Mouse (Mus musculus) hindbrain, postnatal 0 days (tissue): ENCODE data around the gene Dennd2c. TPM values are rescaled to one million over a fixed set of nuclear protein-coding genes. Genes with fewer than 3 reads are reported as not detected.

Source experiments
- ATAC-seq: fragments of 200-750 bp; cut with Nextera tagmentation; 2 replicates; pipeline ENCODE4 v1.8.0; 2017; ENCODE audit warnings: mild to moderate bottlenecking, moderate TSS enrichment, moderate library complexity
- DNase-seq: peaks from one replicate; pipeline ENCODE4 v3.0.0-alpha.2; 2015; ENCODE audit warnings: low spot score
- H3K27ac ChIP-seq: fragments of 300-500 bp; sonication (generic); 2 replicates; pipeline ENCODE4 v1.5.1; 2014; ENCODE audit warnings: mild to moderate bottlenecking
- H3K27me3 ChIP-seq: fragments of 300-500 bp; sonication (generic); 2 replicates; pipeline ENCODE4 v1.6.1; 2014; ENCODE audit warnings: low read length, mixed read lengths; ENCODE audit not compliant: insufficient read depth
- H3K36me3 ChIP-seq: fragments of 300-500 bp; sonication (generic); 2 replicates; pipeline ENCODE4 v1.6.1; 2014; ENCODE audit warnings: low read length, mixed read lengths; ENCODE audit not compliant: insufficient read depth
- H3K4me1 ChIP-seq: fragments of 300-500 bp; sonication (generic); 2 replicates; pipeline ENCODE4 v1.6.1; 2014; ENCODE audit warnings: antibody characterized with exemption, low read length, mixed read lengths; ENCODE audit not compliant: insufficient read depth
- H3K4me2 ChIP-seq: fragments of 300-500 bp; sonication (generic); 2 replicates; pipeline ENCODE4 v1.6.1; 2014; ENCODE audit warnings: low read depth, mild to moderate bottlenecking, low read length, moderate library complexity, mixed read lengths
- H3K4me3 ChIP-seq: fragments of 300-500 bp; sonication (generic); 2 replicates; pipeline ENCODE4 v1.5.1; 2014; ENCODE audit warnings: low read length
- H3K9ac ChIP-seq: fragments of 300-500 bp; sonication (generic); replicated peaks from 2 replicates; pipeline ENCODE4 v1.6.1; 2014; ENCODE audit warnings: mild to moderate bottlenecking, low read length, moderate library complexity, mixed read lengths
- H3K9me3 ChIP-seq: fragments of 300-500 bp; sonication (generic); 2 replicates; pipeline ENCODE4 v1.6.1; 2016; ENCODE audit warnings: low read length, mixed read lengths
- CTCF ChIP-seq: IDR thresholded peaks from 2 replicates; pipeline ENCODE4 v1.5.1; 2016; ENCODE audit warnings: antibody characterized with exemption, control low read depth, low read depth
- WGBS: fragments of 180-500 bp; shearing (Covaris S2); extraction: QIAGEN DNeasy Blood & Tissue Kit; methylation state at CpG from one replicate; pipeline ENCODE4 v1.1.7; 2014; 5-methylcytosine and 5-hydroxymethylcytosine counted together
- polyA plus RNA-seq: library from polyadenylated mRNA; unstranded; fragments of >200 nt; fragmentation: Nextera tagmentation; extraction: Ambion mirVana; gene quantifications from 2 replicates; pipeline ENCODE4 v1.2.1, GENCODE M21; 2015
- total RNA-seq: library from RNA; depleted of rRNA; stranded (reverse); fragments of >200 nt; gene quantifications from 2 replicates; pipeline ENCODE4 v1.2.3, GENCODE M21; 2014

Dennd2c gene
- total and polyA plus RNA-seq, 2 experiments from 2014 or later, result 0.79 to 0.94 TPM

- ATAC-seq (no peak), DNase-seq (no peak)
- H3K4me2 ChIP-seq, result no peak overlapping the region
- H3K27ac ChIP-seq, result no peak overlapping the region
- H3K4me3 ChIP-seq, result no peak overlapping the region
- no peak overlapping the region for H3K9ac ChIP-seq
- peaks cover 3% of the 10 kb centered on the region; the same call in 1 of the 2 replicates for H3K4me1 ChIP-seq
- TF ChIP-seq CTCF, result no peak
- 90% methylated on average over 7 of the region's 7 CpGs for WGBS
- H3K27me3 ChIP-seq, result no peaks in the 10 kb centered on the region
- no peaks in the 10 kb centered on the region for H3K9me3 ChIP-seq
- no peaks in the 10 kb centered on the region for H3K36me3 ChIP-seq
Measured at GRCm38 (mm10) chr3:103107565-103108240, 5.3 kb downstream of the Dennd2c start.

- no peak overlapping the region for H3K4me3 ChIP-seq
- no peak overlapping the region for H3K27ac ChIP-seq
- no peaks in the 10 kb centered on the region for H3K9me3 ChIP-seq
- WGBS, result 77% methylated on average over 5 of the region's 5 CpGs
- H3K4me1 ChIP-seq, result no peaks in the 10 kb centered on the region
- no peaks in the 10 kb centered on the region for H3K27me3 ChIP-seq
- H3K9ac ChIP-seq, result no peak overlapping the region
- H3K4me2 ChIP-seq, result no peak overlapping the region
- no peak for TF ChIP-seq CTCF
- no peaks in the 10 kb centered on the region for H3K36me3 ChIP-seq
- DNase-seq (no peak), ATAC-seq (no peak)
Measured at GRCm38 (mm10) chr3:103112216-103112615, 9.8 kb downstream of the Dennd2c start.

GRCm38 (mm10) chr3:103123636-103124035, 21.2 kb downstream of the Dennd2c start:
- no peak for ATAC-seq

GRCm38 (mm10) chr3:103126138-103126537, 23.7 kb downstream of the Dennd2c start:
- Histone ChIP-seq H3K4me1 (no peaks in the 10 kb centered on the region), H3K4me2 (no peak overlapping the region), H3K27me3 (no peaks in the 10 kb centered on the region), H3K4me3 (no peak overlapping the region), H3K9me3 (no peaks in the 10 kb centered on the region), H3K36me3 (no peaks in the 10 kb centered on the region), H3K27ac (no peak overlapping the region), H3K9ac (no peak overlapping the region)
- TF ChIP-seq CTCF, result no peak
- WGBS, result 92% methylated on average over 3 of the region's 3 CpGs
- DNase-seq (no peak), ATAC-seq (no peak)

More at GRCm38 (mm10) chr3:103123636-103124035, 21.2 kb downstream of the Dennd2c start:
- Histone ChIP-seq H3K4me1 (no peaks in the 10 kb centered on the region), H3K4me2 (no peak overlapping the region), H3K27me3 (no peaks in the 10 kb centered on the region), H3K9ac (no peak overlapping the region), H3K36me3 (no peaks in the 10 kb centered on the region), H3K4me3 (no peak overlapping the region), H3K27ac (no peak overlapping the region), H3K9me3 (no peaks in the 10 kb centered on the region)
- TF ChIP-seq CTCF, result no peak
- no peak for DNase-seq
- WGBS, result 87% methylated on average over 3 of the region's 3 CpGs

GRCm38 (mm10) chr3:103127177-103127576, 24.8 kb downstream of the Dennd2c start:
- no peak overlapping the region for H3K9ac ChIP-seq
- WGBS, result 16% methylated on average over 2 of the region's 2 CpGs
- H3K27ac ChIP-seq, result no peak overlapping the region
- H3K4me1 ChIP-seq, result no peaks in the 10 kb centered on the region; the same call in 1 of the 2 replicates
- H3K4me3 ChIP-seq, result no peak overlapping the region
- DNase-seq (no peak), ATAC-seq (no peak)
- H3K4me2 ChIP-seq, result no peak overlapping the region
- H3K27me3 ChIP-seq, result no peaks in the 10 kb centered on the region
- H3K9me3 ChIP-seq, result no peaks in the 10 kb centered on the region
- no peaks in the 10 kb centered on the region for H3K36me3 ChIP-seq
- TF ChIP-seq CTCF, result no peak

- DNase-seq (no peak), ATAC-seq (no peak)
- no peaks in the 10 kb centered on the region for H3K36me3 ChIP-seq
- H3K9me3 ChIP-seq, result no peaks in the 10 kb centered on the region
- no peak overlapping the region for H3K9ac ChIP-seq
- no peaks in the 10 kb centered on the region; the same call in 1 of the 2 replicates for H3K4me1 ChIP-seq
- H3K27me3 ChIP-seq, result no peaks in the 10 kb centered on the region
- no peak overlapping the region for H3K4me3 ChIP-seq
- H3K27ac ChIP-seq, result no peak overlapping the region
- no peak for TF ChIP-seq CTCF
- H3K4me2 ChIP-seq, result no peak overlapping the region
- 65% methylated on average over 5 of the region's 5 CpGs for WGBS
Measured at GRCm38 (mm10) chr3:103127721-103128120, 25.3 kb downstream of the Dennd2c start.

GRCm38 (mm10) chr3:103128251-103128650, 25.8 kb downstream of the Dennd2c start:
- no peak for TF ChIP-seq CTCF
- H3K4me1 ChIP-seq, result no peaks in the 10 kb centered on the region; the same call in 1 of the 2 replicates
- no peak overlapping the region for H3K27ac ChIP-seq
- 38% methylated on average over 4 of the region's 4 CpGs for WGBS
- DNase-seq (no peak), ATAC-seq (no peak)
- H3K4me3 ChIP-seq, result no peak overlapping the region
- H3K4me2 ChIP-seq, result no peak overlapping the region
- H3K27me3 ChIP-seq, result no peaks in the 10 kb centered on the region
- no peaks in the 10 kb centered on the region for H3K9me3 ChIP-seq
- no peaks in the 10 kb centered on the region for H3K36me3 ChIP-seq
- no peak overlapping the region for H3K9ac ChIP-seq
